Mouse (Mus musculus) midbrain, embryonic 15.5 days (tissue): ENCODE measurements around the gene 4930524B15Rik. TPM values are rescaled to one million over a fixed set of nuclear protein-coding genes. Genes with fewer than 3 reads are reported as not detected.
"Not testable (repeated sequence)": the region's sequence is repeated elsewhere in the genome, so short reads cannot be mapped to it uniquely, and the experiment has no call there.

Source experiments
- ATAC-seq: fragments of 200-750 bp; cut with Nextera tagmentation; replicated peaks from 2 replicates; pipeline ENCODE4 v1.8.0; 2017; ENCODE audit warnings: moderate TSS enrichment
- H3K27ac ChIP-seq: fragments of 300-500 bp; sonication (generic); 2 replicates; pipeline ENCODE4 v1.5.1; 2015; ENCODE audit warnings: mild to moderate bottlenecking, inconsistent platforms
- H3K27me3 ChIP-seq: fragments of 300-500 bp; sonication (generic); replicated peaks from 2 replicates; pipeline ENCODE4 v1.6.1; 2015; ENCODE audit warnings: inconsistent platforms
- H3K36me3 ChIP-seq: fragments of 300-500 bp; sonication (generic); replicated peaks from 2 replicates; pipeline ENCODE4 v1.6.1; 2015; ENCODE audit warnings: inconsistent platforms
- H3K4me1 ChIP-seq: fragments of 300-500 bp; sonication (generic); 2 replicates; pipeline ENCODE4 v1.6.1; 2015; ENCODE audit warnings: inconsistent platforms
- H3K4me2 ChIP-seq: fragments of 300-500 bp; sonication (generic); 2 replicates; pipeline ENCODE4 v1.6.1; 2015; ENCODE audit warnings: inconsistent platforms, mild to moderate bottlenecking, moderate library complexity
- H3K4me3 ChIP-seq: fragments of 300-500 bp; sonication (generic); 2 replicates; pipeline ENCODE4 v1.5.1; 2015; ENCODE audit warnings: mild to moderate bottlenecking, inconsistent platforms
- H3K9ac ChIP-seq: fragments of 300-500 bp; sonication (generic); 2 replicates; pipeline ENCODE4 v1.6.1; 2015; ENCODE audit warnings: mild to moderate bottlenecking, inconsistent platforms
- H3K9me3 ChIP-seq: fragments of 300-500 bp; sonication (generic); 2 replicates; pipeline ENCODE4 v1.6.1; 2016; ENCODE audit warnings: inconsistent platforms
- WGBS: fragments of 180-500 bp; shearing (Covaris S2); methylation state at CpG from one replicate; pipeline ENCODE4 v1.1.7; 2015; ENCODE audit warnings: mixed read lengths; 5-methylcytosine and 5-hydroxymethylcytosine counted together
- polyA plus RNA-seq: library from polyadenylated mRNA; unstranded; fragments of >200 nt; fragmentation: Nextera tagmentation; extraction: Ambion mirVana; gene quantifications from 2 replicates; pipeline ENCODE4 v1.2.1, GENCODE M21; 2015

The 4930524B15Rik gene
- polyA plus RNA-seq, 1 experiment from 2014 or later = 0.32 TPM

DNA sequence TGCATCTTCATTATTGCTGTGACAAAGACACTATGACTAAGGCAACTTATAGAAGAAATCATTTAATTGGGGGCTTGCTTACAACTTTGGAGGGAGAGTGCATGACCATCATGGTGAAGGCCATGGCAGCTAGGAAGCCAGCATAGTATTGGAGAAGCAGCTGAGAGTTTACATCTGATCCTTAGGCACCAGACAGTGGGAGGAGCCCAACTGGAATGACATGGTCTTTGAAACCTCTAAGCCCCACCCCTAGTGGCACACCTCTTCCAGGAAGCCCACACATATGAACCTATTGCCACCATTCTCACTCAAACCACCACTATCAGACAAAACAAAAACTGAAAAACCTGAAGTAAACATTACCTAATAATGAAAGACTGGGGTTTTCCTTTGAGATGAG lies 5.3 kb upstream of the 4930524B15Rik start:
- no peak for ATAC-seq
- Histone ChIP-seq H3K27ac (no peak overlapping the region), H3K9me3 (no peaks in the 10 kb centered on the region), H3K4me2 (no peak overlapping the region), H3K9ac (no peak overlapping the region), H3K27me3 (no peaks in the 10 kb centered on the region), H3K4me1 (no peaks in the 10 kb centered on the region), H3K36me3 (no peaks in the 10 kb centered on the region), H3K4me3 (no peak overlapping the region)

DNA sequence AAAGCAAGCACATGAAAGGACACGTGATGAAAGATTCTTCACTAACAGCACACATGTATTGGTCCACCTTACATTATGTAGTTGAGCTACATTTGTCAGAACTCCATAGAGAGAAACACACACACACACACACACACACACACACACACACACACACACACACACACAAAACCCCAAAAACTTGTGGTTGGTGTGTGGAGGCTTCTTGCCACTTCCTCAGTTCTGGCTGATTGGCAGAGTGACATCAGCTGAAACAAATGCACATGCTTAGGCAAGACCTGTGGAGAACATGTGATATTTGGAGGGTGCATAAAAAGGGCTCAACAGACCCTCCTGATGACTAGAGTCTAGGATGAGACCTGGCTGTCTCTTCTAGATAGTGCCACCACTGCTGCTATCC lies 1.4 kb upstream of the 4930524B15Rik start:
- Histone ChIP-seq H3K27ac (no peak overlapping the region), H3K4me3 (no peak overlapping the region), H3K4me1 (peaks cover 6% of the 10 kb centered on the region), H3K9me3 (no peaks in the 10 kb centered on the region), H3K36me3 (no peaks in the 10 kb centered on the region), H3K9ac (no peak overlapping the region), H3K27me3 (no peaks in the 10 kb centered on the region), H3K4me2 (no peak overlapping the region)
- ATAC-seq = no peak
- 100% methylated on average over 1 of the region's 1 CpGs for WGBS

- Histone ChIP-seq H3K4me3 (no peak overlapping the region), H3K4me2 (no peak overlapping the region), H3K36me3 (no peaks in the 10 kb centered on the region), H3K9ac (no peak overlapping the region), H3K9me3 (no peaks in the 10 kb centered on the region), H3K27me3 (no peaks in the 10 kb centered on the region), H3K27ac (no peak overlapping the region), H3K4me1 (no peaks in the 10 kb centered on the region)
- 83% methylated on average over 4 of the region's 4 CpGs for WGBS
- ATAC-seq = no peak
These were observed 8.7 kb downstream of the 4930524B15Rik start for GRCm38 (mm10) chr11:31974132-31974531.

DNA sequence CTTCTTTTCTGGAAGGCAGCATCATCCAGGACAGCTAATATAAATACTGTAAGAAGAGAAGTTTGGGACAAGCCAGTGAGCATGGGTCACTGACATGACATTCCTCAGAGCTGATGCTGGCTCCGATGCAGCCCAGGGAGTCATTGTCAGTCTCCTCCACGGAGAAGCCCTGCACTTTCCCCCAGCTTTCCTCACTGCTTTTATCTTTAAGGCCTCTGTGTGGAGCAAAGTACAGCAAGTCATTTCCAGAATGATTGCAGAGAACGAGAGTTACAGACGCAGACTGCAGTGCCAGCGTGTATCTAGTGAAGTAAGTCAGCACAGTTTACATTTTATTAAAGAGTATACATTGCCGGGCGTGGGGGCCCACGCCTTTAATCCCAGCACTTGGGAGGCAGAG lies 9.4 kb downstream of the 4930524B15Rik start:
- 62% methylated on average over 8 of the region's 8 CpGs for WGBS
- H3K9ac ChIP-seq = no peak overlapping the region
- H3K36me3 ChIP-seq = no peaks in the 10 kb centered on the region
- H3K27ac ChIP-seq = no peak overlapping the region
- H3K27me3 ChIP-seq = no peaks in the 10 kb centered on the region
- ATAC-seq = no peak
- H3K4me1 ChIP-seq = no peaks in the 10 kb centered on the region
- H3K4me3 ChIP-seq = no peak overlapping the region
- H3K4me2 ChIP-seq = no peak overlapping the region
- no peaks in the 10 kb centered on the region for H3K9me3 ChIP-seq

DNA sequence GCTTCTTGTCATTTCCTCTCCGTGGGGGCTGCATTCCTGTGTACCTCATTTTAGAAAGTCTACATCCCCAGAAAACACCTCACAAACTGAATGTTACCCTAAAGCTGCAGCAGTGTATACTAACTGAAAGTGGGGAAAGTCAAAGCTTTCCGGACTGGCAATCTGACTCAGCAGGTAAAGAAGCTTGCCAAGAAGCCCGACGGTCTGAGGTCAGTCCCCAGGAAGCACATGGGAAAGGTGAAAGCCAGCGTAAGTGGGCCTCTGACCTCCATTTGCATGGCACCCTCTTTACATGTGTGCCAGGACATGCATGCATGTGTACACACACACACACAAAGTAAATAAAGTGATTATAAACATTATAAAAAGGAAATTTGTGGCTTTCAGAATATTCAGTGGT lies 10.3 kb downstream of the 4930524B15Rik start:
- WGBS = 83% methylated on average over 5 of the region's 5 CpGs
- Histone ChIP-seq H3K27me3 (no peaks in the 10 kb centered on the region), H3K4me3 (no peak overlapping the region)

DNA sequence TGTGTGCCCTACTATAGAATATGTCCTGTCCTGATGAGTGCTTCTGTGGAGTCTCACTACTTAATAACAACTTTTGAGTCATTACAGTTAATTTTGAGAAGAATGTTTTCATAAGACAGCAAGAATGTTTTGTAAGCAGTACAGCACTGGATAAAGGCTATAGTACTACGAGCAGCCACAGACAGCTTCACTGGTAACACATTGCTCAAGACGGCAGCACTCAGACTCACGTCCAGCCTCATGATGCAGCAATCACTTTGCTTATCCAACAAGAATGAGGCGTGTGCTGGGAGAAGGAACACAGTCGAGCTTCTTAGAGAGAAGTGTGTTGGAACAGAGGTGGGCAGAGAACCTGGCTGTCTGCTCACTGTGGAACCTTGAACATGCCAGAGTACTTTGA lies 10.7 kb downstream of the 4930524B15Rik start:
- no peak overlapping the region for H3K9ac ChIP-seq
- no peak overlapping the region for H3K4me2 ChIP-seq
- no peaks in the 10 kb centered on the region for H3K36me3 ChIP-seq
- 81% methylated on average over 5 of the region's 5 CpGs for WGBS
- no peaks in the 10 kb centered on the region for H3K4me1 ChIP-seq
- ATAC-seq = no peak
- no peak overlapping the region for H3K27ac ChIP-seq
- no peaks in the 10 kb centered on the region for H3K9me3 ChIP-seq
- no peak overlapping the region for H3K4me3 ChIP-seq
- H3K27me3 ChIP-seq = no peaks in the 10 kb centered on the region

More for the DNA sequence above, 10.3 kb downstream of the 4930524B15Rik start:
- Histone ChIP-seq H3K4me2 (no peak overlapping the region), H3K27ac (no peak overlapping the region), H3K9ac (no peak overlapping the region), H3K9me3 (no peaks in the 10 kb centered on the region), H3K4me1 (no peaks in the 10 kb centered on the region), H3K36me3 (no peaks in the 10 kb centered on the region)
- no peak for ATAC-seq

DNA sequence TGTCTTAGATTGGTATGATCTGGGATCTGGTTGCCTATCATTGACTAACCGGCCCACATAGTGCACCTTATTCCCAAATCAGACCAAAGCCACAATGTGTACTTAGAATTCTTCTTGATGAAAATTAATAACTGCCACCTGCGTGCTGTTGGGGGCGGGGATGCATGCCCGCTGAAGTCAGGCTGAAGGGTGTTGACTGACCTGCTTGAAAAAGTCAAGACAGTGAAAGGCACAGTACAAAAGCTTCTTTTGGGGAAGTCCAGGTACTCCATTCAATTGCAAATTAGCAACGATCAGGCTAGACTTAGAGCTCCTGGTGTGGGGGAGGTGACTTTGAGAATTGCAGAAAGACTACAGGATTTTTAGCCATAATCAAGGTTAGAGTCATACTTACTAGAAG lies 14.7 kb downstream of the 4930524B15Rik start:
- H3K4me1 ChIP-seq, H3K4me2 ChIP-seq, H3K9me3 ChIP-seq, H3K27me3 ChIP-seq, ATAC-seq, H3K4me3 ChIP-seq, H3K27ac ChIP-seq, H3K9ac ChIP-seq, H3K36me3 ChIP-seq: not testable (repeated sequence)
- 87% methylated on average over 5 of the region's 5 CpGs for WGBS

- 91% methylated on average over 7 of the region's 7 CpGs for WGBS
- Histone ChIP-seq H3K4me3 (no peak overlapping the region), H3K9ac (no peak overlapping the region), H3K36me3 (no peaks in the 10 kb centered on the region), H3K4me2 (no peak overlapping the region), H3K4me1 (no peaks in the 10 kb centered on the region), H3K27me3 (no peaks in the 10 kb centered on the region), H3K27ac (no peak overlapping the region), H3K9me3 (no peaks in the 10 kb centered on the region)
- ATAC-seq = no peak
These were observed 16.4 kb downstream of the 4930524B15Rik start for GRCm38 (mm10) chr11:31981830-31982229.

GRCm38 (mm10) chr11:31982247-31982943 lies 17.0 kb downstream of the 4930524B15Rik start:
- not testable (repeated sequence) for H3K27ac ChIP-seq, ATAC-seq, H3K4me2 ChIP-seq, H3K9me3 ChIP-seq, H3K4me1 ChIP-seq, H3K4me3 ChIP-seq, H3K27me3 ChIP-seq, H3K36me3 ChIP-seq, H3K9ac ChIP-seq
- WGBS = 84% methylated on average over 13 of the region's 13 CpGs

DNA sequence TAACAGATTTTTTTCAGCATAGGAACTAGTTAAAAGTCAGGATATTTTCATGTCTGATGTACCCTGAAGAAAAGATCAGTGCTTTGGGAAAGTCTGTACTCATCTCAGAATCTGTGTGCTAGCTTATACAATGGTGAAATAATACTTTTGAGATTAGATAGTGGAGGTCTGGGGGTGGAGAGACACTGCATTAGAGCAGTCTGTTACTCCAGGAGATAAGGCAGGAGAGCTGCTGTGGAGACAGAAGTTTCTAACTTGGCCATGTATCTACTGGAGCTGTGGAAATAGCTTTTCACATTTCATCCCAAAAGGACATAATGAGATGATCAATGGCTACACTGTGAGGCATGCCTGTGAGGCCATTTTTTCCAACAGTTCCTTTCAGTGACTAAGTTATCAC lies 17.9 kb downstream of the 4930524B15Rik start:
- no peaks in the 10 kb centered on the region for H3K36me3 ChIP-seq
- H3K27ac ChIP-seq = no peak overlapping the region
- H3K4me2 ChIP-seq = no peak overlapping the region
- H3K4me3 ChIP-seq = no peak overlapping the region
- ATAC-seq = no peak
- no peaks in the 10 kb centered on the region for H3K4me1 ChIP-seq
- no peak overlapping the region for H3K9ac ChIP-seq
- no peaks in the 10 kb centered on the region for H3K9me3 ChIP-seq
- no peaks in the 10 kb centered on the region for H3K27me3 ChIP-seq

- Histone ChIP-seq H3K4me1 (no peaks in the 10 kb centered on the region), H3K27ac (no peak overlapping the region), H3K9ac (no peak overlapping the region), H3K4me3 (no peak overlapping the region), H3K4me2 (no peak overlapping the region), H3K9me3 (no peaks in the 10 kb centered on the region), H3K36me3 (no peaks in the 10 kb centered on the region), H3K27me3 (no peaks in the 10 kb centered on the region)
- WGBS = 77% methylated on average over 2 of the region's 2 CpGs
- ATAC-seq = no peak
These were observed 19.4 kb downstream of the 4930524B15Rik start for GRCm38 (mm10) chr11:31984786-31985185.

DNA sequence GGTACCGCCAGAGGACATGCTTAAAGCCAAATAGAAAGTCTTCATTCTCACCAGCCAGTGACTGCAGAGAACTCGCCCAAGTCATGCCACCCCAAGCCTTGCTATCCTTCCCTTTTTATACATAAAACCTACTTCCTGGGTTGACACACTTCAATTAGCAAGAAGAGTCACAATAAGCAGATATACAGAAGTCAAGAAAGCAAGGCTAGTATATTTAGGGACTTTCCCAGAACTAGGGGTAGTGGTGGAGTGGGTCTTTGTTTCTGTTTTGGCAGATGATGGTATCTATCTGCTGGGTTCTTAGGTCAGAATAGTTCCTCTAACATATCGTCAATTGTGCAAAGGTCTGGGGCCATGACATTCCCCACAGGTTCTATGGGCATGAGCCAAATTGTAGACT lies 27.1 kb downstream of the 4930524B15Rik start:
- Histone ChIP-seq H3K36me3 (no peaks in the 10 kb centered on the region), H3K4me3 (no peak overlapping the region), H3K27me3 (no peaks in the 10 kb centered on the region), H3K4me2 (no peak overlapping the region), H3K27ac (no peak overlapping the region), H3K9ac (no peak overlapping the region), H3K9me3 (no peaks in the 10 kb centered on the region), H3K4me1 (no peaks in the 10 kb centered on the region)
- ATAC-seq = no peak
- WGBS = 94% methylated on average over 3 of the region's 3 CpGs

GRCm38 (mm10) chr11:31999716-32000115 lies 34.3 kb downstream of the 4930524B15Rik start:
- Histone ChIP-seq H3K9ac (0 out of 2 replicates have a peak overlapping the region, but pooled peaks have one; percentile 10), H3K4me1 (peaks cover 31% of the 10 kb centered on the region), H3K27ac (peak overlapping the region; percentile 95), H3K4me2 (peak overlapping the region; percentile 48), H3K36me3 (peaks cover 13% of the 10 kb centered on the region), H3K27me3 (no peaks in the 10 kb centered on the region), H3K4me3 (peak overlapping the region; percentile 58), H3K9me3 (no peaks in the 10 kb centered on the region)
- peak; percentile 15; the same call in 1 of the 2 replicates for ATAC-seq
- whole genome bisulfite sequencing = 38% methylated on average over 2 of the region's 2 CpGs
